Mouse (Mus musculus) mouse embryonic stem cell (cell line): ENCODE results near the gene Nagpa.

Experiments used
- in situ Hi-C, 2 experiments: fragments of 300-500 bp; cut with MboI; formaldehyde crosslinking; loops; 1 replicate in 1 of 2; 3 replicates in 1 of 2; pipeline ENCODE4 v1.14.3; 2019 to 2020; ENCODE audit warnings: low sequenced_read_pairs in 2 of 2, low pct_unique_long_range_greater_than_20kb in 1 of 2, mixed read lengths in 1 of 2; ENCODE audit not compliant: unreplicated experiment in 1 of 2

Nagpa gene

DNA sequence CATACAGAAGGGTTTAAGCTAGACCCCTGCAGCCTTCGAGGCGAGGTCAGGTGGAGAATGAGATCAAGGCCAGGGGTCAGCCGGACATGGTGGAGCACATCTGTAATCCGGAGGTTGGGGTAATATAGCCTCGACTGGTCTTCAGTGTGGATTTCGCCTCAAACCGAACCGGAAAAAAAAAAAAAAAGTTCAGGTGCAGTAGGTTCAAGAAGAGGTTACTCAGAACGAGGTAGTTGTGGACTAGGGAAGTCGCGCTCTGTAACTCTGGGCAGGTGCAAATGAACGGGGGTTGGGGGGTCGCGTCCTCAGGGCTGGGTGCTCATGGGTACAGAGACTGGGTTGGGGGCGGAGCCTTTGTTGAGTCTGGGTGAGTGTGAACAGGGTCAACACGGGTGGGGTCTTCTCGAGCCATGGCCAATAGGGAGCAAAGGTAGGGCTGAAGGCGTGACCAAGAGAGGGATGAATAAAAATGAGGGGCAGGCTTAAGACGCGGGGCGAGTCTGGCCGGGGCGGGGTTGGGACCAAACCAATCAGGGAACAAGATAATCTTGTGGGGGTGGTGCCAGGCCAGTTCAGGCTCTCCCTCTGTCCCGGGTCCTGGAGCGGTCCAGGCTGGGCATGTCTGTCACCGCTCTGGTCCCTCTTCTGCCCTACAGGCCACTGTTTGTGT lies 57.3 kb downstream of the Nagpa start:
- in situ Hi-C loops, result loop anchor here in 1 of 2 experiments (25.0 kb wide), 1 partner anchor 459 kb away; the partner anchor contains the start of gene Coro7

DNA sequence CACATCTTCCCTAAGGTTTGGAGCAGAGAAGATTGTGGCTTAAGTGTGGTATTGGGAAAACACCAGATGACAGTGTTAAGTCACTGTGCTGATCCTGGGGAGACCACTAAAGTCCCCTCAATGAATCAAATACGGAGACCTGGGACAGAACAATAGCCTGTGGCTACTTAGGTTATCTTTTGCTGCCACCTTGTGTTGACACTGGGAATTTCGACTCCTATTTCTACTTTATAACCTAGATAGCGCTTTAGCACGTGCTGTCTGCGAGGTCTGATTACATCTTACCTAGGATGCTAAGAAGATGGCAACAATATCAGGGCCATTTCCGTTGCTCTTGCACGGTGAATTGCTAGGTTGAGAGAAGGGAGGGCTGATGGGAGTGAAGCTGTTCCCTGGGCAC lies 58.2 kb downstream of the Nagpa start:
- in situ Hi-C loops, result loop anchor here in 1 of 2 experiments (25.0 kb wide), 1 partner anchor 458 kb away; the partner anchor contains the start of gene Coro7
